Mouse (Mus musculus) cortical plate, adult 2 months (tissue): ENCODE results near the gene Sdc4.
A peak's percentile ranks its signal among the peaks of the same experiment; 100 is the strongest.

Experiments used
- CTCF ChIP-seq: fragments of 200-500 bp; IDR thresholded peaks from 2 replicates; pipeline ENCODE4 v1.5.1; 2011; ENCODE audit warnings: mild to moderate bottlenecking, control low read depth, low read length; ENCODE audit not compliant: insufficient read depth; ENCODE audit errors: extremely low read depth
- POLR2A ChIP-seq: fragments of 200-500 bp; IDR thresholded peaks from 2 replicates; pipeline ENCODE4 v1.6.1; 2011; ENCODE audit warnings: mild to moderate bottlenecking, low read length, control low read depth; ENCODE audit not compliant: insufficient read depth; ENCODE audit errors: extremely low read depth

DNA sequence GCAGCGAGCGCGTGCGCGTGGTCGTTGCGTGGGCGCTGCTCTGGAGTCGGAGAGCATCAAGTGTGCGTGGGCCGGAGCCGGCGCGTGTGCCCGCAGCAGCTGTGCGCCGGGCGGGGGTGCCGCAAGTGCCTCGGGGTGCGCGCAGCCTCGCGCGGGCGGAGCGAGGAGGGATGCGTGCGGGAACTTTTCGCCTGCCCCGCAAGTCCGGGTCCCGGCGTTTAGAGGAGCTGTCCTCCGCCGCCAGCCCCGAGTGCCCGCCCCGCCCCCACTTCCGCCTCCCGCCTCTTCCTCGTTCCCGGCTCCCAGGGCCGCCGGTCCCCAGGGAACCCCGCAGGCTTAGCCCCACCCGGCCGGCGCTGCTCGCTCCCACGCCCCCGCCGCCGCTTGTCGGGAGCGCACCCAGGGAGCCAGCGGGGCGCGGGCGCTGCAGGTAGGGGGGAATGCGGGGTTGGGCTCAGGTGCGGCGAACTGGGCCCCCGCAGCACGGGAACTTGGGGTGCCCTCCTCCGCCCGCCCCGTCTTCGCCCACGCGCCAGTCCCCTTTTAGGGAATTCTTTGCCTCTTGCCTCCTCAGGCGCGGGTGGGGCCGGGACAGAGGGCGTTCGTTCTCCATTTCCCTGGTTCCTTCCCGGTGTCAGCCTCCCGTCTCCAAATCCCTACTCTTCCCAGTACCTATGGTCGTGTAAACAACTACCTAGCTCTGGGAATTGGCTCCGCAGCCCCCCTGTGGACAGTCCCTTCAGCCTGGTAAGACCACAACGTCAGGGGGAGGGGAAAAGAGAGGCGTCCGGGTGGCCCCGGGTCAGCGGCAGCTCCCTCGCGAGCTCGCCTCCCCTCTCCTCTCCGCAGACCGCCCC lies 42.8 kb upstream of the Sdc4 start:
- TF ChIP-seq POLR2A (0 out of 2 replicates have a peak, but pooled peaks have one; percentile 8), CTCF (no peak)
